Mouse (Mus musculus) Patski (cell line): ENCODE results near the gene Trappc11. TPM values are rescaled to one million over a fixed set of nuclear protein-coding genes. Genes with fewer than 3 reads are reported as not detected.

ENCODE experiments used
- ATAC-seq: fragments of 100-300 bp; one replicate; pipeline ENCODE4 v1.8.0; 2021
- CTCF ChIA-PET: fragments of 350-600 bp; sonication (Branson Sonifier 250); formaldehyde crosslinking; loops from one replicate; lab custom pipeline; 2022; ENCODE audit warnings: inconsistent platforms; lab: Charles Lee
- POLR2A ChIA-PET: fragments of 350-600 bp; sonication (Branson Sonifier 250); formaldehyde crosslinking; loops from one replicate; lab custom pipeline; 2022; ENCODE audit warnings: antibody characterized with exemption, inconsistent platforms; lab: Charles Lee
- DNase-seq: peaks from one replicate; pipeline ENCODE4 v3.0.0-alpha.2; 2011; ENCODE audit warnings: low read depth, low spot score
- H3K27me3 ChIP-seq: fragments of 371-371 bp; one replicate; pipeline ENCODE4 v1.5.1; 2021
- CTCF ChIP-seq: fragments of 100-300 bp; IDR thresholded peaks from one replicate; pipeline ENCODE4 v1.5.1; 2021
- in situ Hi-C: fragments of 300-500 bp; cut with MboI; formaldehyde crosslinking; loops from 3 replicates; pipeline ENCODE4 v1.11.1; 2018; ENCODE audit warnings: low pct_unique_long_range_greater_than_20kb, mixed read lengths
- polyA plus RNA-seq: library from polyadenylated mRNA; unstranded; gene quantifications from one replicate; pipeline ENCODE4 v1.2.3, GENCODE M21; 2021

Trappc11 gene
- 40.4 TPM for polyA plus RNA-seq

DNA sequence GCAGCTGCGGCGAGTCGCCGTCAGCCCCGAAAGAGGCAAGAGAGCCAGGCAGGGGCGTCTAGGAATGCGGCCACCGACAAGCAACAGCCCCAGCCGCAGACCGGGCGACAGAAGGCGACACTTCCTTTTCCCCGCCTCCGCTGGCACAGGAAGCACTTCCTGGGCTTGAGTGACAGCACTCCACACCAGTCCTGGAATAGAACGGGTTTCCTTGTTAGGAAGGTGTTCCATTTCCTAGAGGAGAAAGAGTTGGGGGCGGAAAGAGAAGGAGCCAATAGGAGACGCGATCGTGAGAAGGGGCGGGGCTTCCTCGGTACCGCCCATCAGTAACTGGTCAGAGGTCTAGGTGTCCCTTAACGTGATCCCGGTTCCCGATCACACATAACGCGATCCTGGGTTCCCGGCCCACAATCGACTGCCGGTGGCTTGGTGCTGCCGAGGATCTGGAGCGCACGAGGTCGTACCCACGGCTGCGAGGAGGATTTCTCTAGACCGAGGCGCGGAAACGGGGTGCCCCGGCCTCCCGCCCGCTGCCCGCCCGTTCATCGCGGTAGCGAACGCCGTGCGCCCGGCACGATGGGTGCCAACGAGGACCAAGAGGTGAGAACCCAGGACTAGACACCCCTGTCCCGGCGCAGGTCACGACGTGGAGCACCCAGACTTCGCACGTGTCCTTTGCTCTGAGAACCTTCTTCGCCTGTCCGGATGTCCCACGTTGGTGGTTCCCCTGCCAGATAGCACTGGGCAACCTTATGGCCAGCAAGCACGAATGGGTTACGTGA, at the start of gene Trappc11, which contains the start of gene Rwdd4a:
Trappc11 (minus strand) TSS at position 127 of the 782 bp plus-strand sequence.
Rwdd4a (plus strand) TSS at position 321 of the 782 bp plus-strand sequence.
- DNase-seq (peak; percentile 90), ATAC-seq (peak; percentile 100)
- ChIA-PET POLR2A (no interaction called here), CTCF (no interaction called here)
- no peak for TF ChIP-seq CTCF
- H3K27me3 ChIP-seq = no peaks in the 10 kb centered on the region
- in situ Hi-C loops = loop anchor here (5.0 kb wide), 1 partner anchor 144 kb away; the partner anchor contains the start of gene Ing2

DNA sequence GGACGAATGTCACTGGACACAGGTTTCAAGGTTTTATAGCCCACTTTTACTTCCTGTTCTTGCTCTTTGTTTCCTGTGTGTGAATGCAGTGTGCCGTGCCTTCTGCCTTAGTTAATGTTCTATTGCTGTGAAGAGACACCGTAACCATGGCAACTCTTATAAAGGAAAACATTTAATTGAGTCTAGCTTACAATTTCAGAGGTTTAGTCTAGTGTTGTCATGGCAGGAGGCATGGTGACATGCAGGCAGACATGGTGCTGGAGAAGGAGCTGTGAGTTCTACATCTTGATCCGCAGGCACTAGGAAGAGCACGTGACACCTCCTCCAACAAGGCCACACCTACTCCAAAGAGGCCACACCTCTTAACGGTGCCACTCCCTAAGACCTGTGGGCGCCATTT, 48.2 kb upstream of the Trappc11 start:
- POLR2A ChIA-PET = no interaction called here
- H3K27me3 ChIP-seq = no peaks in the 10 kb centered on the region
- ATAC-seq (no peak), DNase-seq (no peak)
- CTCF ChIA-PET = no interaction called here
- in situ Hi-C loops = no loop called here
- TF ChIP-seq CTCF = no peak

DNA sequence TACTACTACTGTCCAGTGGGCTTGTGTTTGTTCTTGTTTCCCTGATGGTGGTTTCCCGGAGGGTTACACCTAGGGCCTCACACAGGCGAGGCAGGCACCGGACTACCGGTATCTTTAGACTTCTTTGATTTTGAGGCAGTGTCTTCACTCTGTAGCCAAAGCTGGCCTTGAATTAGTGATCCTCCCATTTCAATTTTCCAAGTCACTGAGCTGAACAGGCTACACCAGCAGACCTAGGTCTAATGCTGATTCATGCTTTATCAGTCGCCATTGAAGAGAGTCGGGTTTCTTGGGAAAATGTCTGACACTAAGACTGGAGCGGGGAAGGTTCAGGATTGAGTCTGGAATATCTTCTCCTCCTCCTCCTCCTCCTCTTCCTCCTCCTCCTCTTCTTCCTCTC, 40.2 kb upstream of the Trappc11 start:
- in situ Hi-C loops = no loop called here
- ChIA-PET CTCF (no interaction called here), POLR2A (no interaction called here)
- ATAC-seq (no peak), DNase-seq (no peak)
- TF ChIP-seq CTCF = no peak
- no peaks in the 10 kb centered on the region for H3K27me3 ChIP-seq

DNA sequence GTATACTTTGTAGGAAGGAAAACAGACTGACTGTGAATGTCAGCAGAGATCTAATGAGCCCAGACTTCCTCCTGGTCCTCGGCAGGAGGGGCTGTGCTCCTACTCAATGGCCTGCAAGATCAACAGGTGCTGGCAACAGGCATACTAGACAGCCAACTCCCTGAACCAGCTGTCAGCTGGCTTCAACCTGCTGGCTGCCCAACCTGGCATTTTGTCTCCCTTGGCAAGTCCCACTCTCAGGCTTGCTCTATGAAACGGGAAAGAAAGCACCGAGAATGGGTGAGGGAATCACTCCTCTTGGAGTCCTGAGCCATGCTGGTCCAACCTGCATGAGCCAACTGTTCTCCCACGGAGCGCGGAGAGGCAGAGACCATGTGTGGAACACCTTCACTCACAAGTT, 36.9 kb upstream of the Trappc11 start:
- POLR2A ChIA-PET = interaction anchor here (0.6 kb wide), 1 partner anchor 139 kb away, joined by 3 read pairs; no protein-coding TSS in a partner anchor
- no peak for TF ChIP-seq CTCF
- CTCF ChIA-PET = no interaction called here
- no peak for ATAC-seq
- no peak for DNase-seq
- in situ Hi-C loops = no loop called here
- H3K27me3 ChIP-seq = no peaks in the 10 kb centered on the region

DNA sequence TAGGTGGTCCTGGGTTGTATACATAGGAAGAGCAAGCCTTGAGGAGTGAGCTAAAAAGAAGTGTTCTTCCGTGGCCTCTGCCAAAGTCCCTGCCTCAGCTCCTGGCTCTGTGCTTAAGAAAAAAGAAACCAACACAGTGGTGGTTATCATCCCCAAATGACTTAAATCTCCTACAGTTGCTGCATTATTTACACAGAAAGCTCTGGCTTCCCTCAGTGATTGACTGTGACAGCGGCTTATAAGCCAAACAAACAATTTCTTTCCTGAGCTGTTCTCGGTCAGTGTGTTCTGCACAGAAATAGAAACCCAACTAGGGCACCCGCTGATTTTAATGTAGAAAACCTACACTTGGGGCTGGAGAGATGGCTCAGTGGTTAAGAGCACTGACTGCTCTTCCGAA, 34.8 kb upstream of the Trappc11 start:
- ChIA-PET POLR2A (interaction anchor here (0.6 kb wide), 1 partner anchor 67 kb away, joined by 4 read pairs; no protein-coding TSS in a partner anchor), CTCF (no interaction called here)
- in situ Hi-C loops = no loop called here
- TF ChIP-seq CTCF = no peak
- no peaks in the 10 kb centered on the region for H3K27me3 ChIP-seq
- ATAC-seq (no peak), DNase-seq (no peak)

DNA sequence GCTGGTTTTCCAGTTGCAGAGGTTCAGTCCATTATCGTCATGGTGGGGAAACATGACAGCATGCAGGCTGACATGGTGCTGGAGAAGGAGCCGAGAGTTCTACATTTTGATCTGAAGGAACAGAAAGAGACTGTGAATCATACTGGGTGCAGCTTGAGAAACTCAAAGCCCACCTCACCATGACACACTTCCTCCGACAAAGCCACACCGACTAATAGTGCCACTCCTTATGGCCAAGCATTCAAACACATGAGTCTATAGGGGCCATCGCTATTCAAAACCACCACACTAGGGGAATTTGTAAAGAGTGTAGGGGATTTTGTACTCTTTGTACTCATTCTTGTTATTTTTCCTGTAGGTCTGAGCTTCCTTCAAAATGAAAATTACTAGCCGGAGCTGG, 33.3 kb upstream of the Trappc11 start:
- ATAC-seq = no peak
- DNase-seq = no peak
- H3K27me3 ChIP-seq = no peaks in the 10 kb centered on the region
- in situ Hi-C loops = no loop called here
- POLR2A ChIA-PET = no interaction called here
- no peak for TF ChIP-seq CTCF
- CTCF ChIA-PET = no interaction called here

DNA sequence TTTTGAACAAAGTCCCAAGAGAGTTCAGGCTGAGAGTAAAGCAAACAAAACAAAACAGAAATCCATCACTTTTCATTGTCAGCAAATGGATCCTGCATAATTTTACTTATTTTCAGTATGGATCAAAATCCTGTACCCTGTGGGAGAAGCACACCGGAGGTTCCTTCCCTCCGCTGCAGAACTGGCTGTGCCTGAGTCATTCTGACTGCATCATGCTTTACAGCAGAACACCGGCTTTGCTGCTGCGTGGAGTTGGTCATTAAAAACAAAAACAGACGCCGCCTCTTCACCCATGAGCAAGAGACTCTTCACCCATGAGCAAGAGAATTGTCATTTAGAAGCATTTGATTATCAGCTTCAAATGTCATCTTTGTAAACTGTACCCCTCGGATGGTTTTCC, 27.5 kb upstream of the Trappc11 start:
- in situ Hi-C loops = no loop called here
- no peak for ATAC-seq
- no peaks in the 10 kb centered on the region for H3K27me3 ChIP-seq
- ChIA-PET CTCF (no interaction called here), POLR2A (interaction anchor here (0.6 kb wide), 1 partner anchor 142 kb away, joined by 3 read pairs; no protein-coding TSS in a partner anchor)
- TF ChIP-seq CTCF = no peak
- DNase-seq = no peak

DNA sequence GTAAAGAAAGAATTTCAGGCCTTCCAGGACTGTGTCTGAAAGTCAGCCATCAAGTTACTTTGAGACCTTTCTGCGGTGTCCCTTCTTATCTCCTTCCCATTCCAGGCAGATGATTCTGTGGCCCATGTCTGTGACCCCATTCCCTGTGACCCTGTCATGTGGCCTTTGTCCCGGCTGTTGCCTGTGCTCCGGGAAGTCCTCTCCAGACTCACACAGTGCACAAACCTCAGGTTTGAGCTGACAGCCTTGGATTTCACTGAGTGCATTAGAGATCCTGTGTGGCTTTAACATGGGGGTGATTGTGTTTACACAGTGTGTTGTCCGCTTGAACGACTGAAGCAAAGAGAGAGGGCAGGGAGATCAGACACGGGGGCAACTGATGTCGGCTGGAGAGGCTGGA, 25.0 kb upstream of the Trappc11 start:
- in situ Hi-C loops = loop anchor here (10.0 kb wide), 1 partner anchor 127 kb away; no protein-coding TSS in a partner anchor
- DNase-seq = no peak
- no peak for ATAC-seq
- ChIA-PET CTCF (no interaction called here), POLR2A (interaction anchor here (0.7 kb wide), 1 partner anchor 10 kb away, joined by 3 read pairs; no protein-coding TSS in a partner anchor)
- no peak for TF ChIP-seq CTCF
- no peaks in the 10 kb centered on the region for H3K27me3 ChIP-seq

DNA sequence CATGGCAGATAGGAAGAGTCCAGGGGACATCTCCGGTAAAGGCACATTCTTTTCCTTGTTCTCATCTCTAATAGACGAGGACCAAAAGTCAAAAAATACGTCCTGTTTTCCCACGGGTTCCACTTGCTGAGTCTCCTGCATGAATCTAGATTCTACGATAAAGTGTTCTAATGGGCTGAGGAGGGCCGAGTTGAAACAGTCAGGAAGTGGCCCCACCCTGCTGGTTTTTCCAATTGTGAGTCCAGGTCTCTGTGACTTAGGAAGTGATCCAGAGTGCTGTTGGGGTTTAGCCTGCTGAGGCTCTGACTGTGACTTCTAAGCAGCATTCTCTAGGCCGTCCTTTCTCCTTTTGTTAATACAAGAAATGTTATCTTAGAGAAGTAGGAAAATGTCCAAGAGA, 23.2 kb upstream of the Trappc11 start:
- in situ Hi-C loops = loop anchor here (10.0 kb wide), 1 partner anchor 128 kb away; no protein-coding TSS in a partner anchor
- ATAC-seq (no peak), DNase-seq (no peak)
- no peaks in the 10 kb centered on the region for H3K27me3 ChIP-seq
- TF ChIP-seq CTCF = no peak
- ChIA-PET CTCF (no interaction called here), POLR2A (no interaction called here)

DNA sequence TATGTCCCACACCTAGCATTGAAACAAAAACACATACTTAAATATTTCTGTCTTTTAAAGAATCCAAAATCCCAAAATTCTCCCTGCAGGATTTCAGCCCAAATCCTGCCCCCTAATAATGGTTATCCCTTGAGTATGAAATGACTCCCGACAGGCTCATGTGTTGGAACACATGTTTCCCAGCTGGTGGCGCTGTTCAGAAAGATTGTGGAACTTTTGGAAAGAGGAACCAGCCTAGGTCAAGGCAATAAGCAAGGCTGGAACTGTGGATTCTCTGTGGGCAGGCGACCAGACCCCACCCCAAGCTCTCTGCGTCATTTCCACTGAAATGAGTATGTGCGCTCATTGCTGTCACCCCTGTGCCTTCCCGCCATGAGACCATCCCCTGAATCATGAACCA, 20.3 kb upstream of the Trappc11 start:
- H3K27me3 ChIP-seq = no peaks in the 10 kb centered on the region
- ChIA-PET CTCF (interaction anchor here (1.7 kb wide), 1 partner anchor 17 kb away, joined by 5 read pairs; no protein-coding TSS in a partner anchor), POLR2A (no interaction called here)
- in situ Hi-C loops = loop anchor here (10.0 kb wide), 1 partner anchor 131 kb away; no protein-coding TSS in a partner anchor
- DNase-seq (no peak), ATAC-seq (no peak)
- TF ChIP-seq CTCF = peak; percentile 61

DNA sequence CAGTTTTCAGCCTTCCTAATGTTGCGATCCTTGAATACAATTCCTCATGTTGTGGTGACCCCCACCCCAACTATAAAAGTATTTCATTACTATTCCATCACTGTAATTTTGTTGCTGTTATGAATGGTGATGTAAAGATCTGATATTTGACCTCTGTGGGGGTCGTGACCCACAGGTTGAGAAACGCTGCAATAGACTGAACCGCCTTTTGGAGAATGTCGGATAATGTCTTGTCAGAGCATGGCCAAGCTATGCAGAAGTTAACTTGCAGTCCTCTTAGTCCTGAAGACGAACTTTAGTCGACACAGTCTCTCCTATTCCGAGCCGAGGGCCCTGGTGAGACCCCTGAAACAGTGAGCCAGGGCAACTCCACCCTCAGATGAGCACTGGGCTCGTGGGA, 13.8 kb upstream of the Trappc11 start:
- in situ Hi-C loops = no loop called here
- ATAC-seq (no peak), DNase-seq (no peak)
- ChIA-PET CTCF (interaction anchor here (0.7 to 0.8 kb wide), 2 partner anchors 9 to 10 kb away, joined by 3 read pairs; no protein-coding TSS in a partner anchor), POLR2A (interaction anchor here (1.3 kb wide), 1 partner anchor 12 kb away, joined by 3 read pairs; no protein-coding TSS in a partner anchor)
- TF ChIP-seq CTCF = no peak
- no peaks in the 10 kb centered on the region for H3K27me3 ChIP-seq
